Mouse (Mus musculus) heart, adult 2 months (tissue): ENCODE results near the gene Kcnk18. TPM values are rescaled to one million over a fixed set of nuclear protein-coding genes. Genes with fewer than 3 reads are reported as not detected.

Source experiments
- DNase-seq, 2 experiments: peaks; one replicate each; pipeline ENCODE4 v3.0.0; 2021
- H3K27ac ChIP-seq: fragments of 200-600 bp; 2 replicates; pipeline ENCODE4 v1.8.1; 2022
- H3K27me3 ChIP-seq: fragments of 200-500 bp; 2 replicates; pipeline ENCODE4 v1.6.1; 2012; ENCODE audit warnings: mild to moderate bottlenecking, low read length, inconsistent platforms, mixed read lengths; ENCODE audit not compliant: control insufficient read depth, insufficient read depth
- H3K36me3 ChIP-seq: fragments of 200-500 bp; 2 replicates; pipeline ENCODE4 v1.6.1; 2012; ENCODE audit warnings: low read length, inconsistent platforms; ENCODE audit not compliant: control insufficient read depth, insufficient read depth
- H3K4me1 ChIP-seq: fragments of 200-500 bp; 2 replicates; pipeline ENCODE4 v1.6.1; 2011; ENCODE audit warnings: low read length; ENCODE audit not compliant: control insufficient read depth, insufficient read depth
- H3K4me3 ChIP-seq: fragments of 200-600 bp; 2 replicates; pipeline ENCODE4 v1.8.1; 2022
- H3K79me2 ChIP-seq: fragments of 200-500 bp; replicated peaks from 2 replicates; pipeline ENCODE4 v1.6.1; 2012; ENCODE audit warnings: mild to moderate bottlenecking, inconsistent platforms, low read length, moderate library complexity, mixed read lengths; ENCODE audit not compliant: control insufficient read depth, insufficient read depth
- H3K9ac ChIP-seq: fragments of 200-500 bp; 2 replicates; pipeline ENCODE4 v1.6.1; 2012; ENCODE audit warnings: low read depth, mild to moderate bottlenecking, control low read depth, inconsistent platforms, low read length, mixed read lengths
- CTCF ChIP-seq: fragments of 200-600 bp; IDR thresholded peaks from 2 replicates; pipeline ENCODE4 v1.8.1; 2022; ENCODE audit warnings: antibody characterized with exemption, mild to moderate bottlenecking, moderate library complexity
- EP300 ChIP-seq: fragments of 200-500 bp; IDR thresholded peaks from 2 replicates; pipeline ENCODE4 v1.6.1; 2011; ENCODE audit warnings: low read depth, low read length, control low read depth; ENCODE audit not compliant: insufficient read depth
- POLR2A ChIP-seq: fragments of 200-500 bp; IDR thresholded peaks from 2 replicates; pipeline ENCODE4 v1.6.1; 2011; ENCODE audit warnings: mild to moderate bottlenecking, low read depth, low read length, control low read depth; ENCODE audit not compliant: insufficient read depth
- WGBS: fragments of 180-500 bp; shearing (Covaris S2); methylation state at CpG from one replicate; pipeline ENCODE4 v1.1.7; 2018; 5-methylcytosine and 5-hydroxymethylcytosine counted together
- intact Hi-C: fragments of 180-260 bp; cut with DNase I; formaldehyde crosslinking; loops from one replicate; pipeline ENCODE4 v1.15.1; 2025
- polyA plus RNA-seq: library from polyadenylated mRNA; depleted of rRNA; stranded (reverse); fragments of >200 nt; gene quantifications from 2 replicates; pipeline ENCODE4 v1.2.3, GENCODE M21; 2012
- total RNA-seq, 2 experiments: library from RNA; stranded (reverse); gene quantifications; 2 replicates each; pipeline ENCODE4 v1.2.3; 2021

Kcnk18 gene
- total and polyA plus RNA-seq, 3 experiments: not detected

DNA sequence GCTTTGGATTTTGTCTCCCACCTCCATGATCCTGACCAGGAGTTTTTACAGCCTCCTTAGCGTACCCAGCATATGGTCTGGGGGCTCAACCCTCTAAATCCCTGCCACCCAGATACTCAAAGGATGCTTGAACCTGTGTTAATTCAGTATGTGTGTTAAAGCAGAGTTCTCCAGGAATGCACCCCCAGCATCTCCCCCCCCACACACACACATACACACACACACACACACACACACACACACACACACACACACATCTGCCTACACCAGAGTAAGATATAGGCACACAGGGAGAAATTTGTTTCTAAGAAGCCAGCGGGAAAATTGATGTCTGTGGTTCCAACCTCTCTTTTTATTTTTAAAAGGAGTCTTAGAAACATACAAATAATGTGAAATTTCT lies 26.5 kb upstream of the Kcnk18 start:
- no peak for DNase-seq
- intact Hi-C loops: no loop called here
- no peaks in the 10 kb centered on the region for H3K79me2 ChIP-seq

DNA sequence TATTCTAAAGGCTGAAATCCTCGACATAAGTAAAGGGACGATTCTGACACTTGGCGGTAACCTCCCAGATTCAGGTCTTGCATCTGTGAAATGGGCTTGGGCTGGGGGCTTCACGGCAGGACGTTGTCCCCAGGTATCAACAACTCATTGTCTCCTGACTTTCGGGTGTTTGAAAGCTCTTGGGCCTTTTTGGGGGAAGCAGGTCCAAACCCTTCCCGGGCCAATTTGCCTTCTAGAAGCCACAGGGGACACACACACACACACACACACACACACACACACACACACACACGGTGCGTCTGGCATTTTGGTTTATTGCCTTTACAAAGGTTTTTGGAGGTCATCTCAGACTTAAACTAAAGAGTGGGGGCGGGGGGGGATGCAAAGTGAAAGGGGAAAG lies 25.6 kb upstream of the Kcnk18 start:
- H3K36me3 ChIP-seq: no peaks in the 10 kb centered on the region
- no peak for TF ChIP-seq EP300
- no peak for TF ChIP-seq CTCF
- TF ChIP-seq POLR2A: no peak
- H3K79me2 ChIP-seq: no peaks in the 10 kb centered on the region
- H3K27me3 ChIP-seq: peaks cover 22% of the 10 kb centered on the region
- intact Hi-C loops: no loop called here
- no peaks in the 10 kb centered on the region for H3K4me1 ChIP-seq
- no peak for DNase-seq
- WGBS: 5% methylated on average over 10 of the region's 10 CpGs
- H3K27ac ChIP-seq: no peak overlapping the region
- H3K4me3 ChIP-seq: no peak overlapping the region
- H3K9ac ChIP-seq: no peak overlapping the region

More for the DNA sequence above, 26.5 kb upstream of the Kcnk18 start:
- Histone ChIP-seq H3K4me1 (no peaks in the 10 kb centered on the region), H3K27ac (no peak overlapping the region), H3K36me3 (no peaks in the 10 kb centered on the region), H3K4me3 (no peak overlapping the region), H3K27me3 (peaks cover 22% of the 10 kb centered on the region), H3K9ac (no peak overlapping the region)
- WGBS: 24% methylated on average over 2 of the region's 2 CpGs
- no peak for TF ChIP-seq POLR2A
- no peak for TF ChIP-seq EP300
- no peak for TF ChIP-seq CTCF

DNA sequence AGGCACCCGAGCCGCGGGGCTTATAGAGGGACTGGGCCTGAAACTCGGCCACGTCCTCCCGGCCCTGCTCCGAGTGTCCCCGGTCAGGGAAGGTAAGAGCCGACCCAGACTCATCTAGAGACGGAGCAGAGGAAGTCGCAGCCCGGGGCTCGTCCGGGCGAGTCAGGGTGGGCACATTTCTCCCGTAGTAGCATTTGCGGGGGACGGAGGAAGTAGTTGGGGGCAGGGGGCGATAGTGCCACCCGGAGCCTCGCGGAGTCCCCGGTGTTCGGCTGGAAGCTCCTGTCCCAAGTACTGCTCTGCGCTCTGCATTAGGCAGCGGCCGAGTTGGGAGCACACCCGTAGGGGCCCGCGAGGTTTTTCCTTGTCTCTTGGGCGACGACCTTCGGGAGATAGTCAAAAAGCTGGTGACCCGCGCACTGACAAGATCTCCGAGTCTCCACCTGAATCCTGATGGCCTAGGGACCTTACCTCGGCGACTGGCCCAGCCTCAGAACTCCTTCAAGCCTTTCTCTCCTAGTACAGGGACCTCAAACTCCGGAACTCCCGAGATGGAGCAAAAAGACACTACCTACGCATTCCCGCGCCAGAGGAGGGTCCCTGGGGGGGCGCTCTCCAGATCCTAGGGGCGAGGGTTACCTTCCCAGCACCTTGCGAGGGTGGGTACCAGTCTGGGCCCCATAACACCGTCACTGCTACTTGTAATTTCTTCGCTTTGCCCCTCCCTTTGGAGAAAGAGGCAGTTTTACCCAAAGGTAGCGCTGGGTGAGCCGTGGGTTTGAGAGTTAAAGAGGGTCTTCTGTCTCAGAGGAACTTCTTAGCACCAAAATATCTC lies 24.8 kb upstream of the Kcnk18 start:
- peak in 1 of 2 experiments; percentile 38 for DNase-seq
- Histone ChIP-seq H3K36me3 (no peaks in the 10 kb centered on the region), H3K9ac (no peak overlapping the region), H3K4me3 (no peak overlapping the region), H3K27me3 (peaks cover 18% of the 10 kb centered on the region), H3K79me2 (no peaks in the 10 kb centered on the region), H3K27ac (no peak overlapping the region), H3K4me1 (no peaks in the 10 kb centered on the region)
- 3% methylated on average over 50 of the region's 50 CpGs for WGBS
- intact Hi-C loops: no loop called here
- no peak for TF ChIP-seq CTCF
- TF ChIP-seq EP300: no peak
- TF ChIP-seq POLR2A: no peak

DNA sequence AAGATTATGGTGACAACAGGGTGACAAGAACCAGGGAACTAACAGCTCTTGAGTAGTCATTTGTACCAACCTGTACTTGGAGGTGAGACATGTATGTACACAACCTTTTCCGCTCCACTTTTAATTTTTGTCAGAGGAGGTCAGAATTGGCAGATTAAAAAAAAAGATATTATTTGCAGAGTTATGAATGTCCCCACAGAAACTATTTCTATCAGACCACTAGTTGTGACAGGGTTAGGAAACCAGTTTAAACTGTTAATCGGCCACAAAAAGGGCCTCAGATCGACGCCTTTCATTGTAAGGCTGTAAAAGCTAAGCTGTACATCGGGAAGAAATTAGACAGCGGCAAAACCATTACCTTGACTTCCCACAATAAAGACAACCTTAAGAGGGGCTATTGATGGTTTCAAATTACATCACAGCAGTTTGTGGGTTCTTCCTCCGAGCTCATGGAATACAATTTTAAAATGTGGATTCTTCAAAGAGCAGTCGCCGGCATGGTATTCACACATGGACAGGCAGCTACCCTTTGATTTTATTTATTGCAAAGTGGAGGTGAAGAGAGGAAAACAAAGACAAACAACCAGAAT lies 23.7 kb upstream of the Kcnk18 start:
- Histone ChIP-seq H3K4me3 (no peak overlapping the region), H3K27ac (no peak overlapping the region), H3K36me3 (no peaks in the 10 kb centered on the region), H3K79me2 (no peaks in the 10 kb centered on the region), H3K27me3 (peaks cover 16% of the 10 kb centered on the region), H3K9ac (no peak overlapping the region), H3K4me1 (no peaks in the 10 kb centered on the region)
- no peak for DNase-seq
- TF ChIP-seq EP300 (no peak), CTCF (no peak), POLR2A (no peak)
- WGBS: 26% methylated on average over 9 of the region's 9 CpGs
- intact Hi-C loops: loop anchor here (5.0 kb wide), 1 partner anchor 388 kb away; no protein-coding TSS in a partner anchor

DNA sequence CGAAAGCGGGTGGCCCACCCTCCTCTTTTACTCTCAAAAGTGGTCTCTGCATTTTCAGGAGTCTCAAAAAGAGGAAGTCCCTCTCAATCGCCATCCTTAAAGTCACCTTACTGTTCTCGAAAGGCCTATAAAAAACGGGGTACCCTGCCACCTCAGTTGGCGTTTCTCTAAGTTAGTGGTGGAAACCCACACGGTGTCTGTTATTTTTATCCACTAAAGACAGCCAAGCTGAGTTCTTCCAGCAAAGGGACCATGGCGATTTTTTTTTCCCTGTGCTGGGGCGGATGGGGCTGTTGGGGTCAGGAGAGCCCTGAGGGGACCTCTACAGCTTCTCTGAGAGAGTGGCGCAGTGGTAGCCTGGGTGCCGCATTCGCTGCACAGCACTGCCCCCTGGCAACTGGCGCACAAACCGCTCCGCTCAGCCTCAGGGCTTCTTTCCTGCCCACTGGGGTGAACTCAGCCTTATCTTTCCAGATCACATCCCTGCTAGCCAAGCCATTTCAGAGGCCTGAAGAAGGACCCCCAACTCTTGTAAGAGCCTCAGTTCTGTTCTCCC lies 22.8 kb upstream of the Kcnk18 start:
- no peak overlapping the region for H3K27ac ChIP-seq
- no peak overlapping the region for H3K4me3 ChIP-seq
- no peaks in the 10 kb centered on the region for H3K36me3 ChIP-seq
- no peak overlapping the region for H3K9ac ChIP-seq
- no peaks in the 10 kb centered on the region for H3K4me1 ChIP-seq
- H3K79me2 ChIP-seq: no peaks in the 10 kb centered on the region
- 9% methylated on average over 15 of the region's 15 CpGs for WGBS
- DNase-seq: peak; percentile 11 to 57
- intact Hi-C loops: loop anchor here (5.0 kb wide), 1 partner anchor 389 kb away; no protein-coding TSS in a partner anchor
- TF ChIP-seq POLR2A (no peak), EP300 (no peak), CTCF (peak; percentile 70)
- peaks cover 12% of the 10 kb centered on the region for H3K27me3 ChIP-seq
